Mouse (Mus musculus): Measurements from ENCODE around the gene Traip. TPM values are rescaled to one million over a fixed set of nuclear protein-coding genes. Genes with fewer than 3 reads are reported as not detected.

Traip gene
- polyA plus RNA-seq, 1 experiment from 2014 or later: 10.4 TPM

DNA sequence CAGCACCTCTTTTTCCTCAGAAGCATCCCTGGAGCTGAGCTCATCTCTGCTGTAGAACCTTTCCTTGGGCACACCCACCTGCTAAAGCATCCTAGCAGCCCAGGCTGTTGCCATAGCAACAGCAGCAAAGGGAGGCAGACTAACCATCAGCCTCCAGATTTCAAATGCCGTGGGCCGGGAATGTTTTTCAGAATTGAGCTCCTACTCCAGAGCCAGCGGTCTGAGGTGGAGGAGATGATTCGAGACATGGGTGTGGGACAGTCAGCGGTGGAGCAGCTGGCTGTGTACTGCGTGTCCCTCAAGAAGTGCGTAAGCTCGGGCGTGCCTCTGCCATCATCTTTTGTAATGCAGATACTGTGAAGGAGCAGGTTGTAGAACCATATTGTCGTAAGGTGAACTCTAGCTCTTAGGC is 11.4 kb downstream of the Traip start:
- H3K9me3 ChIP-seq (ENCODE audit: control insufficient read depth, low read length): no peaks in the 10 kb centered on the region
- no peak overlapping the region for H3K4me3 ChIP-seq (replicated peaks; ENCODE audit: low read depth, low read length)
- peak overlapping the region; percentile 85 for H3K27ac ChIP-seq (replicated peaks; ENCODE audit: low read depth, low read length)
- H3K27me3 ChIP-seq (ENCODE audit: control insufficient read depth, insufficient read depth, low read length): no peaks in the 10 kb centered on the region
- WGBS: 59% methylated on average over 10 of the region's 10 CpGs
- peak overlapping the region; percentile 39 for H3K4me2 ChIP-seq (ENCODE audit: low read length)
- peak; percentile 86 for DNase-seq
- H3K36me3 ChIP-seq (ENCODE audit: control insufficient read depth, insufficient read depth, low read length): peaks cover 7% of the 10 kb centered on the region; the same call in 1 of the 2 replicates
- peak overlapping the region; percentile 35; the same call in 1 of the 2 replicates for H3K9ac ChIP-seq (replicated peaks; ENCODE audit: low read length)
- ATAC-seq (ENCODE audit: low FRiP score, low TSS enrichment): no peak; the same call in 1 of the 2 replicates
- H3K4me1 ChIP-seq (ENCODE audit: control insufficient read depth, insufficient read depth, low read length): peaks cover 10% of the 10 kb centered on the region

GRCm38 (mm10) chr9:107961881-107962280 is 11.9 kb downstream of the Traip start:
- Histone ChIP-seq H3K4me2 (ENCODE audit: low read length) (peak overlapping the region; percentile 39), H3K27me3 (ENCODE audit: control insufficient read depth, insufficient read depth, low read length) (no peaks in the 10 kb centered on the region), H3K36me3 (ENCODE audit: control insufficient read depth, insufficient read depth, low read length) (peaks cover 7% of the 10 kb centered on the region; the same call in 1 of the 2 replicates), H3K9me3 (ENCODE audit: control insufficient read depth, low read length) (no peaks in the 10 kb centered on the region), H3K27ac (replicated peaks; ENCODE audit: low read depth, low read length) (peak overlapping the region; percentile 85), H3K9ac (replicated peaks; ENCODE audit: low read length) (peak overlapping the region; percentile 35; the same call in 1 of the 2 replicates), H3K4me3 (replicated peaks; ENCODE audit: low read depth, low read length) (no peak overlapping the region), H3K4me1 (ENCODE audit: control insufficient read depth, insufficient read depth, low read length) (peaks cover 10% of the 10 kb centered on the region)
- ATAC-seq (ENCODE audit: low FRiP score, low TSS enrichment) (no peak), DNase-seq (peak; percentile 72)
- 43% methylated on average over 5 of the region's 5 CpGs for WGBS

DNA sequence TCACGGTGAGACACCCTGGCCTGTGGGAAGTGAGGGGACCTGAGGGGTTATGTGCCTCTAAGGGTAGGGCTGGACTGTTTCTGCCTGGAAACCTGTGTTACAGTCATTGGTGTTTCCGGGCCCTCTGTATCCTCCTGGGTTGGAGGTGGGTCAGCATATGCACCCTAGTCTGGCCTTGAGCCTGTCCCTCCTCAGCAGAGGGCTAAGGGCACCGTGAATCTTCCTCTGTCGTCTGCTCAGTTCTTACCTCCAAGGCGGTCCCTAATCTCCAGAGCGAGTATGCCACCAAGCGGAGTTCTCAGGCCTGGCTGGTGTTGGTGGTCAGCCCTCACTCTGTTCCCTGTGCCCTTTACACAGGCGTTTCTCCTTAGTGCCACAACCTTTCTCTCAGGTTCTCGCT is 13.0 kb downstream of the Traip start:
- ATAC-seq (ENCODE audit: low FRiP score, low TSS enrichment) (no peak), DNase-seq (no peak)
- H3K36me3 ChIP-seq (ENCODE audit: control insufficient read depth, insufficient read depth, low read length): peaks cover 7% of the 10 kb centered on the region; the same call in 1 of the 2 replicates
- no peaks in the 10 kb centered on the region for H3K9me3 ChIP-seq (ENCODE audit: control insufficient read depth, low read length)
- no peak overlapping the region for H3K27ac ChIP-seq (replicated peaks; ENCODE audit: low read depth, low read length)
- H3K4me2 ChIP-seq (ENCODE audit: low read length): no peak overlapping the region
- WGBS: 92% methylated on average over 9 of the region's 9 CpGs
- H3K4me1 ChIP-seq (ENCODE audit: control insufficient read depth, insufficient read depth, low read length): peaks cover 10% of the 10 kb centered on the region
- H3K4me3 ChIP-seq (replicated peaks; ENCODE audit: low read depth, low read length): no peak overlapping the region
- H3K9ac ChIP-seq (replicated peaks; ENCODE audit: low read length): no peak overlapping the region
- H3K27me3 ChIP-seq (ENCODE audit: control insufficient read depth, insufficient read depth, low read length): no peaks in the 10 kb centered on the region

DNA sequence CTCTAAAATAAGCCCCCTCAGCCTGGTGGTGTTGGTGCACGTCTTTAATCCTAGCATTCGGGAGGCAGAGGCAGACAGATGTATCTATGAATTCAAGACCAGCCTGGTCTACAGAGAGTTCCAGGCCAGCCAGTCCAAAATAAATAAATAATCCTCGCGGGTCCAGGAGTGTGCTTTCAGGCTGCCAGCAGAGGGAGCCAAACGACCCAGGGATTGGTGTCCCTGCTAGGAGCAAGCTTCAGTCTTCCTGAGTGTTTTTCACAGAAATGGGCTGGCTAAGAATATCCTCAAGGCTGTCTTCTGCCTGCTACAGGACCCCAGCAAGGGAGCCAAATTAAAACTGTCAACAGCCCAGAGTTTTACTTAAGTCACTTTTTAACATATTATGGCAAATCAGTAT is 13.8 kb downstream of the Traip start:
- Histone ChIP-seq H3K27me3 (ENCODE audit: control insufficient read depth, insufficient read depth, low read length) (no peaks in the 10 kb centered on the region), H3K4me2 (ENCODE audit: low read length) (no peak overlapping the region), H3K27ac (replicated peaks; ENCODE audit: low read depth, low read length) (no peak overlapping the region), H3K9ac (replicated peaks; ENCODE audit: low read length) (no peak overlapping the region), H3K4me3 (replicated peaks; ENCODE audit: low read depth, low read length) (no peak overlapping the region), H3K36me3 (ENCODE audit: control insufficient read depth, insufficient read depth, low read length) (peaks cover 7% of the 10 kb centered on the region), H3K4me1 (ENCODE audit: control insufficient read depth, insufficient read depth, low read length) (peaks cover 10% of the 10 kb centered on the region), H3K9me3 (ENCODE audit: control insufficient read depth, low read length) (no peaks in the 10 kb centered on the region)
- ATAC-seq (ENCODE audit: low FRiP score, low TSS enrichment) (no peak), DNase-seq (peak; percentile 91)
- 25% methylated on average over 5 of the region's 5 CpGs for WGBS

- Histone ChIP-seq H3K4me2 (ENCODE audit: low read length) (no peak overlapping the region), H3K9me3 (ENCODE audit: control insufficient read depth, low read length) (no peaks in the 10 kb centered on the region), H3K9ac (replicated peaks; ENCODE audit: low read length) (no peak overlapping the region), H3K27me3 (ENCODE audit: control insufficient read depth, insufficient read depth, low read length) (no peaks in the 10 kb centered on the region), H3K27ac (replicated peaks; ENCODE audit: low read depth, low read length) (no peak overlapping the region), H3K4me3 (replicated peaks; ENCODE audit: low read depth, low read length) (no peak overlapping the region), H3K4me1 (ENCODE audit: control insufficient read depth, insufficient read depth, low read length) (peaks cover 10% of the 10 kb centered on the region), H3K36me3 (ENCODE audit: control insufficient read depth, insufficient read depth, low read length) (peaks cover under 1% of the 10 kb centered on the region)
- ATAC-seq (ENCODE audit: low FRiP score, low TSS enrichment) (no peak), DNase-seq (no peak)
- 94% methylated on average over 9 of the region's 9 CpGs for WGBS
Observed at GRCm38 (mm10) chr9:107964681-107965080, 14.7 kb downstream of the Traip start.

DNA sequence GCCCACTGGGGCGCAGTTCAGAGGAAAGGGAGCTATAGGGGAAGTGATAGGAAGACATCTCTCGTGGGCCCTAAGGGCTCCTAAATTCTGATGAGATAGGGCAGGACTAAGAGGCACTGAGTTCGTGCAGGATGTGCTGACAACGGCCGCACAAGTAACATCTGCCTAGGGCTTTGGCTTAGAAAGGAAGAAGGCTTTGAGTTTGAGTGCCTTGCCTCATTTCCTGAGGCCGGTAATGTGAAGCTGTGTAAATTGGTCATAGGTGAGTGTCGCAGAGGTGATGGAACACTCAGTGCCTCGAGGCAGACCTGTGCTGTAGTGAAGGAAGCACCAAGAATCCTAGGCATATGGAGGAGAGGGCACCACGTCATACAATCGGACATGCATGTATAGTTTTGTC is 16.7 kb downstream of the Traip start:
- peaks cover 1% of the 10 kb centered on the region for H3K4me1 ChIP-seq (ENCODE audit: control insufficient read depth, insufficient read depth, low read length)
- WGBS: 93% methylated on average over 10 of the region's 10 CpGs
- H3K9ac ChIP-seq (replicated peaks; ENCODE audit: low read length): no peak overlapping the region
- H3K27me3 ChIP-seq (ENCODE audit: control insufficient read depth, insufficient read depth, low read length): no peaks in the 10 kb centered on the region
- ATAC-seq (ENCODE audit: low FRiP score, low TSS enrichment) (no peak), DNase-seq (no peak)
- peaks cover 3% of the 10 kb centered on the region; the same call in 1 of the 2 replicates for H3K36me3 ChIP-seq (ENCODE audit: control insufficient read depth, insufficient read depth, low read length)
- no peak overlapping the region for H3K27ac ChIP-seq (replicated peaks; ENCODE audit: low read depth, low read length)
- H3K9me3 ChIP-seq (ENCODE audit: control insufficient read depth, low read length): no peaks in the 10 kb centered on the region
- H3K4me3 ChIP-seq (replicated peaks; ENCODE audit: low read depth, low read length): no peak overlapping the region
- H3K4me2 ChIP-seq (ENCODE audit: low read length): no peak overlapping the region

- ATAC-seq (ENCODE audit: low FRiP score, low TSS enrichment): no peak
- 89% methylated on average over 6 of the region's 6 CpGs for WGBS
- H3K9me3 ChIP-seq (ENCODE audit: control insufficient read depth, low read length): no peaks in the 10 kb centered on the region
Observed at GRCm38 (mm10) chr9:107967437-107967836, 17.5 kb downstream of the Traip start.

DNA sequence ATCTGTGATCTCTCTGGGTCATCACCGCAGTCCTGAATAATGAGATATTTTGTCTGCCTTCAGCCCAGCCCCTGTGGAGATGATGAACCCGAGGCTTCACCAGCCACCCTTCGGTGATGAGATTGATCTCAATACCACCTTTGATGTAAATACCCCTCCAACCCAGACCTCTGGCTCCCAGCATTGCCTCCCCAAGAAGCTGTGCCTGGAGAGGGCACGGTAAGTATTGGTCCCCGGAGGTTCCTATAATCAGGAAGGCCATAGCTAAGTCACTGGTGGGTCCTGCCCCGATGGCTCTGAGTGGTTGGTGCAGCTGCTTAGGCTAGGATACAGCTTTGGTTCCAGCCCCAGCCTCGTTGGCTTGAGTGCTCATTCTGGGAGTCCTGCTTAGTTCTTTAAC is 18.6 kb downstream of the Traip start:
- DNase-seq (no peak), ATAC-seq (ENCODE audit: low FRiP score, low TSS enrichment) (no peak)
- Histone ChIP-seq H3K9me3 (ENCODE audit: control insufficient read depth, low read length) (no peaks in the 10 kb centered on the region), H3K27ac (replicated peaks; ENCODE audit: low read depth, low read length) (no peak overlapping the region), H3K4me2 (ENCODE audit: low read length) (no peak overlapping the region), H3K4me1 (ENCODE audit: control insufficient read depth, insufficient read depth, low read length) (no peaks in the 10 kb centered on the region), H3K4me3 (replicated peaks; ENCODE audit: low read depth, low read length) (no peak overlapping the region), H3K27me3 (ENCODE audit: control insufficient read depth, insufficient read depth, low read length) (no peaks in the 10 kb centered on the region), H3K9ac (replicated peaks; ENCODE audit: low read length) (no peak overlapping the region), H3K36me3 (ENCODE audit: control insufficient read depth, insufficient read depth, low read length) (peaks cover 3% of the 10 kb centered on the region; the same call in 1 of the 2 replicates)
- 93% methylated on average over 7 of the region's 7 CpGs for WGBS

More at GRCm38 (mm10) chr9:107967437-107967836, 17.5 kb downstream of the Traip start:
- H3K36me3 ChIP-seq (ENCODE audit: control insufficient read depth, insufficient read depth, low read length): peaks cover 3% of the 10 kb centered on the region; the same call in 1 of the 2 replicates
- no peak overlapping the region for H3K27ac ChIP-seq (replicated peaks; ENCODE audit: low read depth, low read length)
- no peak overlapping the region for H3K9ac ChIP-seq (replicated peaks; ENCODE audit: low read length)
- no peak overlapping the region for H3K4me3 ChIP-seq (replicated peaks; ENCODE audit: low read depth, low read length)
- H3K27me3 ChIP-seq (ENCODE audit: control insufficient read depth, insufficient read depth, low read length): no peaks in the 10 kb centered on the region
- no peaks in the 10 kb centered on the region for H3K4me1 ChIP-seq (ENCODE audit: control insufficient read depth, insufficient read depth, low read length)
- DNase-seq: no peak
- no peak overlapping the region for H3K4me2 ChIP-seq (ENCODE audit: low read length)

DNA sequence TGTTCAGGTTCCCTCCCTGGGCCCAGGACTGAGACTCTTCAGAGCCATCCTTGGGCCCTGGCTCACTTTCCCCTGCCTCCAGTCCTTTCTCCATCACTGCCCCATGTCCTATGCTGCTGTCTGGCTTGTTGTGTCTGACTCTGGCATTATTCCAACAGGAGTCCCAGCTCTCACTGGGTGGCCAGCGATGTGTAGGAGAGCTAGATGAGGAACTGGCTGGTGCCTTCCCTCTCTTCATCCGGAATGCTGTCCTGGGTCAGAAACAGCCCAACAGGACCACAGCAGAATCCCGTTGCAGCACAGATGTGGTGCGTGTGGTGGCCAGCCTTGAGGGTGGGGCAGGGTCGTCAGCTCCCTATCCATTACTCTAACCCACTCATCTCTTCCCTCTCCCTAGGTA is 20.4 kb downstream of the Traip start:
- Histone ChIP-seq H3K27ac (replicated peaks; ENCODE audit: low read depth, low read length) (no peak overlapping the region), H3K9me3 (ENCODE audit: control insufficient read depth, low read length) (no peaks in the 10 kb centered on the region), H3K4me2 (ENCODE audit: low read length) (no peak overlapping the region), H3K9ac (replicated peaks; ENCODE audit: low read length) (no peak overlapping the region), H3K27me3 (ENCODE audit: control insufficient read depth, insufficient read depth, low read length) (no peaks in the 10 kb centered on the region), H3K4me1 (ENCODE audit: control insufficient read depth, insufficient read depth, low read length) (no peaks in the 10 kb centered on the region), H3K36me3 (ENCODE audit: control insufficient read depth, insufficient read depth, low read length) (peaks cover 3% of the 10 kb centered on the region; the same call in 1 of the 2 replicates), H3K4me3 (replicated peaks; ENCODE audit: low read depth, low read length) (no peak overlapping the region)
- ATAC-seq (ENCODE audit: low FRiP score, low TSS enrichment) (no peak), DNase-seq (no peak)
- WGBS: 90% methylated on average over 5 of the region's 5 CpGs

Measured in midbrain, embryonic 14.5 days (tissue).